ENCODE assay signal across 23 mouse cellular contexts in genomic region chr4:42184324-42184979, GRCm38 (mm10). TPM values are rescaled to one million over a fixed set of nuclear protein-coding genes. Genes with fewer than 3 reads are reported as not detected.
DNase-seq lines count a peak whose midpoint lies in the region; ATAC-seq lines count a peak whose summit lies in the region.
"Not testable (repeated sequence)": the region's sequence is repeated elsewhere in the genome, so short reads cannot be mapped to it uniquely, and the experiment has no call there.
"Had no signal": no experiment of that assay in that cellular context is flagged by ENCODE, and none has a peak within 500 bp of the region (broad histone marks: within the 10 kb centered on the region; RNA-seq: fewer than 3 reads in every experiment).

No protein-coding gene starts in this region.

- not testable (repeated sequence) for H3K4me1 ChIP-seq in forebrain, embryonic 13.5 days; heart, embryonic 15.5 days (replicated peaks); hindbrain, embryonic 15.5 days (replicated peaks); kidney, embryonic 16.5 days (ENCODE audit: insufficient read depth, low read length); midbrain, embryonic 12.5 days; neural tube, embryonic 11.5 days (ENCODE audit: control insufficient read depth, insufficient read depth, low read length); stomach, embryonic 16.5 days (ENCODE audit: control insufficient read depth, insufficient read depth, low read length)

- no CpG with 5 or more reads among the region's 58 CpGs for WGBS in forebrain, embryonic 13.5 days
- no CpG with 5 or more reads among the region's 58 CpGs for WGBS in heart, embryonic 15.5 days
- no CpG with 5 or more reads among the region's 58 CpGs for WGBS in hindbrain, embryonic 15.5 days
- WGBS in kidney, embryonic 16.5 days, result no CpG with 5 or more reads among the region's 58 CpGs
- no CpG with 5 or more reads among the region's 58 CpGs for WGBS in midbrain, embryonic 12.5 days
- WGBS in neural tube, embryonic 11.5 days, result no CpG with 5 or more reads among the region's 58 CpGs
- no CpG with 5 or more reads among the region's 58 CpGs for WGBS in stomach, embryonic 16.5 days

- not testable (repeated sequence) for H3K4me3 ChIP-seq in forebrain, embryonic 13.5 days; heart, embryonic 15.5 days; hindbrain, embryonic 15.5 days; kidney, embryonic 16.5 days (ENCODE audit: low read length); midbrain, embryonic 12.5 days; neural tube, embryonic 11.5 days (ENCODE audit: low read depth, low read length); stomach, embryonic 16.5 days (replicated peaks; ENCODE audit: low read length)

- not testable (repeated sequence) for H3K4me2 ChIP-seq in forebrain, embryonic 13.5 days; heart, embryonic 15.5 days; hindbrain, embryonic 15.5 days; kidney, embryonic 16.5 days (replicated peaks; ENCODE audit: low read depth, low read length); midbrain, embryonic 12.5 days (replicated peaks); neural tube, embryonic 11.5 days (ENCODE audit: low read depth); stomach, embryonic 16.5 days (ENCODE audit: low read depth, low read length)

- not testable (repeated sequence) for H3K27me3 ChIP-seq in forebrain, embryonic 13.5 days; heart, embryonic 15.5 days; hindbrain, embryonic 15.5 days; kidney, embryonic 16.5 days (ENCODE audit: insufficient read depth, low read length); midbrain, embryonic 12.5 days; neural tube, embryonic 11.5 days (ENCODE audit: control insufficient read depth, insufficient read depth, low read length); stomach, embryonic 16.5 days (ENCODE audit: control insufficient read depth, insufficient read depth, low read length)

- ATAC-seq in forebrain, embryonic 13.5 days, result peak; percentile 70
- 0 out of 2 replicates have a peak, but pooled peaks have one; percentile 31 for ATAC-seq in heart, embryonic 15.5 days (replicated peaks; ENCODE audit: insufficient number of reproducible peaks, insufficient read depth, low FRiP score, low read depth)
- ATAC-seq in hindbrain, embryonic 15.5 days (ENCODE audit: low FRiP score, low read depth), result peak; percentile 61; the same call in 1 of the 2 replicates
- ATAC-seq in kidney, embryonic 16.5 days (ENCODE audit: low FRiP score, low TSS enrichment), result peak; percentile 54
- ATAC-seq in midbrain, embryonic 12.5 days (ENCODE audit: low FRiP score, low read depth), result peak; percentile 53
- ATAC-seq in neural tube, embryonic 11.5 days (ENCODE audit: insufficient read depth, low FRiP score, low TSS enrichment), result peak; percentile 53
- peak; percentile 33; the same call in 1 of the 2 replicates for ATAC-seq in stomach, embryonic 16.5 days (ENCODE audit: insufficient read depth, low FRiP score)

- not testable (repeated sequence) for DNase-seq in neural tube, embryonic 11.5 days (ENCODE audit: low spot score)

- H3K9ac ChIP-seq in forebrain, embryonic 13.5 days; heart, embryonic 15.5 days; hindbrain, embryonic 15.5 days; kidney, embryonic 16.5 days (replicated peaks; ENCODE audit: low read length); midbrain, embryonic 12.5 days (replicated peaks); neural tube, embryonic 11.5 days (ENCODE audit: low read length); stomach, embryonic 16.5 days (ENCODE audit: low read length): not testable (repeated sequence)

- not testable (repeated sequence) for H3K36me3 ChIP-seq in forebrain, embryonic 13.5 days (ENCODE audit: poor library complexity, severe bottlenecking); heart, embryonic 15.5 days; hindbrain, embryonic 15.5 days; kidney, embryonic 16.5 days (ENCODE audit: insufficient read depth, low read length); midbrain, embryonic 12.5 days; neural tube, embryonic 11.5 days (ENCODE audit: control insufficient read depth, insufficient read depth, low read length); stomach, embryonic 16.5 days (ENCODE audit: control insufficient read depth, insufficient read depth, low read length)

- H3K9me3 ChIP-seq in forebrain, embryonic 13.5 days (replicated peaks); heart, embryonic 15.5 days (replicated peaks); hindbrain, embryonic 15.5 days; kidney, embryonic 16.5 days (ENCODE audit: low read length); midbrain, embryonic 12.5 days; neural tube, embryonic 11.5 days (ENCODE audit: control insufficient read depth, low read length); stomach, embryonic 16.5 days (replicated peaks; ENCODE audit: control insufficient read depth, low read length): not testable (repeated sequence)

- not testable (repeated sequence) for H3K27ac ChIP-seq in forebrain, embryonic 13.5 days; heart, embryonic 15.5 days; hindbrain, embryonic 15.5 days (replicated peaks); kidney, embryonic 16.5 days (ENCODE audit: low read length); midbrain, embryonic 12.5 days (replicated peaks); neural tube, embryonic 11.5 days (ENCODE audit: low read depth, low read length); stomach, embryonic 16.5 days (ENCODE audit: low read length)

RNA-seq across cellular contexts. Expression of gene Gm13305, which starts 16.0 kb away (rescaled TPM):
- polyA plus RNA-seq in forebrain, embryonic 13.5 days (2015; fragmentation: Nextera tagmentation; extraction: Ambion mirVana), result 0.50 TPM in 1 of 2 replicates, not detected in the other
- 0.59 and 0.90 TPM in 2 replicates for polyA plus RNA-seq in heart, embryonic 15.5 days (2015; fragmentation: Nextera tagmentation; extraction: Ambion mirVana)
- polyA plus RNA-seq in hindbrain, embryonic 15.5 days (2015; fragmentation: Nextera tagmentation; extraction: Ambion mirVana), result not detected in 2 replicates
- polyA plus RNA-seq in kidney, embryonic 16.5 days (2015; fragmentation: Nextera tagmentation; extraction: Ambion mirVana), result 0.59 TPM in 1 of 2 replicates, not detected in the other
- 0.54 TPM in 1 of 2 replicates, not detected in the other for polyA plus RNA-seq in midbrain, embryonic 12.5 days (2016; fragmentation: Nextera tagmentation; extraction: Ambion mirVana)
- polyA plus RNA-seq in neural tube, embryonic 11.5 days (2014; fragmentation: Nextera tagmentation; extraction: Ambion mirVana), result not detected in 2 replicates
- polyA plus RNA-seq in stomach, embryonic 16.5 days (2015; fragmentation: Nextera tagmentation; extraction: Ambion mirVana), result 0.30 TPM in 1 of 2 replicates, not detected in the other
- polyA plus RNA-seq: activated CD4-positive, CD25-positive, alpha-beta regulatory T cell, adult 4 months; hindbrain, embryonic 10.5 days; intestine, embryonic 15.5 days; limb, embryonic 10.5 days; liver, embryonic 13.5 days; midbrain, embryonic 10.5 days had no signal

RNA-seq across cellular contexts. Expression of gene Gm13306, which starts 31.2 kb away (rescaled TPM):
- polyA plus RNA-seq in forebrain, embryonic 13.5 days (2015; fragmentation: Nextera tagmentation; extraction: Ambion mirVana), result not detected in 2 replicates
- polyA plus RNA-seq in heart, embryonic 15.5 days (2015; fragmentation: Nextera tagmentation; extraction: Ambion mirVana), result 1.3 TPM in 1 of 2 replicates, not detected in the other
- polyA plus RNA-seq in hindbrain, embryonic 15.5 days (2015; fragmentation: Nextera tagmentation; extraction: Ambion mirVana), result 3.4 and 3.6 TPM in 2 replicates
- polyA plus RNA-seq in kidney, embryonic 16.5 days (2015; fragmentation: Nextera tagmentation; extraction: Ambion mirVana), result not detected in 2 replicates
- not detected in 2 replicates for polyA plus RNA-seq in midbrain, embryonic 12.5 days (2016; fragmentation: Nextera tagmentation; extraction: Ambion mirVana)
- polyA plus RNA-seq in neural tube, embryonic 11.5 days (2014; fragmentation: Nextera tagmentation; extraction: Ambion mirVana), result not detected in 2 replicates
- 0.37 TPM in 1 of 2 replicates, not detected in the other for polyA plus RNA-seq in stomach, embryonic 16.5 days (2015; fragmentation: Nextera tagmentation; extraction: Ambion mirVana)
- polyA plus RNA-seq: activated CD4-positive, CD25-positive, alpha-beta regulatory T cell, adult 4 months; embryonic facial prominence, embryonic 13.5 days; erythroblast, embryonic 14.5 days; gonadal fat pad, adult 2 months; heart, embryonic 13.5 days; hindbrain, embryonic 10.5 days; intestine, embryonic 15.5 days; limb, embryonic 10.5 days; limb, embryonic 15.5 days; liver, embryonic 13.5 days; midbrain, embryonic 10.5 days had no signal

RNA-seq across cellular contexts. Expression of gene Gm10600, which starts 56.0 kb away (rescaled TPM):
- not detected in 2 replicates for polyA plus RNA-seq in forebrain, embryonic 13.5 days (2015; fragmentation: Nextera tagmentation; extraction: Ambion mirVana)
- polyA plus RNA-seq in heart, embryonic 15.5 days (2015; fragmentation: Nextera tagmentation; extraction: Ambion mirVana), result not detected in 2 replicates
- polyA plus RNA-seq in hindbrain, embryonic 15.5 days (2015; fragmentation: Nextera tagmentation; extraction: Ambion mirVana), result not detected in 2 replicates
- polyA plus RNA-seq in kidney, embryonic 16.5 days (2015; fragmentation: Nextera tagmentation; extraction: Ambion mirVana), result not detected in 2 replicates
- not detected in 2 replicates for polyA plus RNA-seq in midbrain, embryonic 12.5 days (2016; fragmentation: Nextera tagmentation; extraction: Ambion mirVana)
- polyA plus RNA-seq in neural tube, embryonic 11.5 days (2014; fragmentation: Nextera tagmentation; extraction: Ambion mirVana), result not detected in 2 replicates
- not detected in 2 replicates for polyA plus RNA-seq in stomach, embryonic 16.5 days (2015; fragmentation: Nextera tagmentation; extraction: Ambion mirVana)
- polyA plus RNA-seq: activated CD4-positive, CD25-positive, alpha-beta regulatory T cell, adult 4 months; adrenal gland, adult 2 months; brain, embryonic 14.5 days; embryonic facial prominence, embryonic 13.5 days; erythroblast, embryonic 14.5 days; gonadal fat pad, adult 2 months; heart, embryonic 13.5 days; hindbrain, embryonic 10.5 days; intestine, embryonic 15.5 days; kidney, adult 2 months; limb, embryonic 10.5 days; liver, embryonic 13.5 days; midbrain, embryonic 10.5 days; stomach, embryonic 15.5 days; urinary bladder, adult 2 months had no signal
